Mouse (Mus musculus) heart, embryonic 13.5 days (tissue): ENCODE measurements around the gene Slc39a3. TPM values are rescaled to one million over a fixed set of nuclear protein-coding genes. Genes with fewer than 3 reads are reported as not detected.
A peak's percentile ranks its signal among the peaks of the same experiment; 100 is the strongest.

ENCODE experiments used
- ATAC-seq: fragments of 200-750 bp; cut with Nextera tagmentation; 2 replicates; pipeline ENCODE4 v1.8.0; 2017; ENCODE audit warnings: moderate TSS enrichment; ENCODE audit not compliant: insufficient number of reproducible peaks, low FRiP score, low TSS enrichment; ENCODE audit errors: extremely low read depth
- H3K27ac ChIP-seq: fragments of 300-500 bp; sonication (generic); replicated peaks from 2 replicates; pipeline ENCODE4 v1.5.1; 2015; ENCODE audit warnings: moderate library complexity, mild to moderate bottlenecking, inconsistent platforms
- H3K27me3 ChIP-seq: fragments of 300-500 bp; sonication (generic); replicated peaks from 2 replicates; pipeline ENCODE4 v1.6.1; 2015; ENCODE audit warnings: mild to moderate bottlenecking, inconsistent platforms
- H3K36me3 ChIP-seq: fragments of 300-500 bp; sonication (generic); 2 replicates; pipeline ENCODE4 v1.6.1; 2015; ENCODE audit warnings: mild to moderate bottlenecking, inconsistent platforms
- H3K4me1 ChIP-seq: fragments of 300-500 bp; sonication (generic); 2 replicates; pipeline ENCODE4 v1.6.1; 2015; ENCODE audit warnings: inconsistent platforms
- H3K4me2 ChIP-seq: fragments of 300-500 bp; sonication (generic); 2 replicates; pipeline ENCODE4 v1.6.1; 2015; ENCODE audit warnings: inconsistent platforms, mild to moderate bottlenecking, moderate library complexity
- H3K4me3 ChIP-seq: fragments of 300-500 bp; sonication (generic); 2 replicates; pipeline ENCODE4 v1.5.1; 2015; ENCODE audit warnings: moderate library complexity, mild to moderate bottlenecking, inconsistent platforms
- H3K9ac ChIP-seq: fragments of 300-500 bp; sonication (generic); 2 replicates; pipeline ENCODE4 v1.6.1; 2015; ENCODE audit warnings: inconsistent platforms, mild to moderate bottlenecking, moderate library complexity
- H3K9me3 ChIP-seq: fragments of 300-500 bp; sonication (generic); 2 replicates; pipeline ENCODE4 v1.6.1; 2016; ENCODE audit warnings: inconsistent platforms
- WGBS: fragments of 180-500 bp; shearing (Covaris S2); methylation state at CpG from one replicate; pipeline ENCODE4 v1.1.7; 2015; ENCODE audit warnings: mixed read lengths; 5-methylcytosine and 5-hydroxymethylcytosine counted together
- polyA plus RNA-seq: library from polyadenylated mRNA; unstranded; fragments of >200 nt; fragmentation: Nextera tagmentation; extraction: Ambion mirVana; gene quantifications from 2 replicates; pipeline ENCODE4 v1.2.1, GENCODE M21; 2015

Gene Slc39a3
- polyA plus RNA-seq, 1 experiment from 2014 or later, result 8.2 TPM

GRCm38 (mm10) chr10:81041458-81042175, 4.4 kb upstream of the Slc39a3 start:
- Histone ChIP-seq H3K4me3 (no peak overlapping the region), H3K4me1 (peaks cover 2% of the 10 kb centered on the region; the same call in 1 of the 2 replicates), H3K9ac (no peak overlapping the region), H3K27me3 (no peaks in the 10 kb centered on the region), H3K9me3 (no peaks in the 10 kb centered on the region), H3K36me3 (peaks cover 42% of the 10 kb centered on the region), H3K4me2 (no peak overlapping the region), H3K27ac (no peak overlapping the region)
- WGBS, result 30% methylated on average over 13 of the region's 13 CpGs
- no peak for ATAC-seq

- ATAC-seq, result no peak
- Histone ChIP-seq H3K4me1 (peaks cover 2% of the 10 kb centered on the region; the same call in 1 of the 2 replicates), H3K27ac (no peak overlapping the region), H3K4me2 (no peak overlapping the region), H3K36me3 (peaks cover 18% of the 10 kb centered on the region; the same call in 1 of the 2 replicates), H3K4me3 (no peak overlapping the region), H3K9me3 (no peaks in the 10 kb centered on the region), H3K9ac (no peak overlapping the region), H3K27me3 (no peaks in the 10 kb centered on the region)
- WGBS, result 75% methylated on average over 7 of the region's 7 CpGs
Observed at GRCm38 (mm10) chr10:81036251-81036650, 975 bp downstream of the Slc39a3 start.

- 75% methylated on average over 10 of the region's 10 CpGs for WGBS
- no peaks in the 10 kb centered on the region for H3K9me3 ChIP-seq
- no peak overlapping the region for H3K4me2 ChIP-seq
- peaks cover 2% of the 10 kb centered on the region; the same call in 1 of the 2 replicates for H3K4me1 ChIP-seq
- H3K9ac ChIP-seq, result no peak overlapping the region
- no peaks in the 10 kb centered on the region for H3K27me3 ChIP-seq
- H3K36me3 ChIP-seq, result peaks cover 34% of the 10 kb centered on the region
- ATAC-seq, result no peak
- no peak overlapping the region for H3K4me3 ChIP-seq
- H3K27ac ChIP-seq, result no peak overlapping the region
Observed at GRCm38 (mm10) chr10:81033586-81033985, 3.6 kb downstream of the Slc39a3 start.

GRCm38 (mm10) chr10:81029031-81029430, 8.2 kb downstream of the Slc39a3 start:
- WGBS, result 59% methylated on average over 10 of the region's 10 CpGs
- no peak overlapping the region for H3K4me3 ChIP-seq
- no peak for ATAC-seq

GRCm38 (mm10) chr10:81028219-81028618, 9.0 kb downstream of the Slc39a3 start:
- H3K27me3 ChIP-seq, result peaks cover 36% of the 10 kb centered on the region
- peaks cover 30% of the 10 kb centered on the region for H3K36me3 ChIP-seq
- no peak overlapping the region for H3K9ac ChIP-seq
- no peak overlapping the region for H3K27ac ChIP-seq
- H3K9me3 ChIP-seq, result no peaks in the 10 kb centered on the region
- H3K4me2 ChIP-seq, result no peak overlapping the region
- no peak overlapping the region for H3K4me3 ChIP-seq
- no peak for ATAC-seq
- H3K4me1 ChIP-seq, result peaks cover 13% of the 10 kb centered on the region

More at GRCm38 (mm10) chr10:81029031-81029430, 8.2 kb downstream of the Slc39a3 start:
- no peak overlapping the region for H3K27ac ChIP-seq
- peaks cover 28% of the 10 kb centered on the region for H3K27me3 ChIP-seq
- peaks cover 13% of the 10 kb centered on the region for H3K4me1 ChIP-seq
- no peak overlapping the region for H3K9ac ChIP-seq
- peaks cover 34% of the 10 kb centered on the region for H3K36me3 ChIP-seq
- no peaks in the 10 kb centered on the region for H3K9me3 ChIP-seq
- no peak overlapping the region for H3K4me2 ChIP-seq

- Histone ChIP-seq H3K27me3 (peaks cover 45% of the 10 kb centered on the region), H3K9ac (peak overlapping the region; percentile 40; the same call in 1 of the 2 replicates), H3K4me2 (no peak overlapping the region), H3K27ac (peak overlapping the region; percentile 20; the same call in 1 of the 2 replicates), H3K4me3 (no peak overlapping the region), H3K36me3 (peaks cover 22% of the 10 kb centered on the region), H3K9me3 (no peaks in the 10 kb centered on the region), H3K4me1 (peaks cover 13% of the 10 kb centered on the region)
- ATAC-seq, result no peak
- 33% methylated on average over 4 of the region's 4 CpGs for WGBS
Observed at GRCm38 (mm10) chr10:81027331-81027730, 9.9 kb downstream of the Slc39a3 start.

GRCm38 (mm10) chr10:81026857-81027256, 10.4 kb downstream of the Slc39a3 start:
- no peak overlapping the region for H3K4me2 ChIP-seq
- H3K4me1 ChIP-seq, result peaks cover 17% of the 10 kb centered on the region
- H3K9ac ChIP-seq, result peak overlapping the region; percentile 40; the same call in 1 of the 2 replicates
- H3K9me3 ChIP-seq, result no peaks in the 10 kb centered on the region
- H3K36me3 ChIP-seq, result peaks cover 20% of the 10 kb centered on the region
- H3K27ac ChIP-seq, result no peak overlapping the region
- H3K4me3 ChIP-seq, result no peak overlapping the region
- WGBS, result 91% methylated on average over 5 of the region's 5 CpGs
- no peak for ATAC-seq
- peaks cover 50% of the 10 kb centered on the region for H3K27me3 ChIP-seq

- Histone ChIP-seq H3K4me1 (peaks cover 18% of the 10 kb centered on the region), H3K4me2 (peak within 1 kb of the TSS; percentile 57), H3K27ac (no peak within 1 kb of the TSS), H3K9ac (no peak within 1 kb of the TSS), H3K27me3 (peaks cover 59% of the 10 kb centered on the region), H3K9me3 (no peaks in the 10 kb centered on the region), H3K4me3 (peak within 1 kb of the TSS; percentile 36), H3K36me3 (peaks cover 11% of the 10 kb centered on the region)
- no peak for ATAC-seq
- 44% methylated on average over 12 of the region's 12 CpGs for WGBS
Observed at GRCm38 (mm10) chr10:81025639-81026275, 11.5 kb downstream of the Slc39a3 start, which contains the start of gene Diras1. Diras1 (minus strand) TSS chr10:81025662.

- Histone ChIP-seq H3K9me3 (no peaks in the 10 kb centered on the region), H3K9ac (no peak overlapping the region), H3K4me3 (peak overlapping the region; percentile 36), H3K4me1 (peaks cover 18% of the 10 kb centered on the region), H3K4me2 (peak overlapping the region; percentile 57), H3K36me3 (peaks cover 5% of the 10 kb centered on the region; the same call in 1 of the 2 replicates), H3K27me3 (peaks cover 62% of the 10 kb centered on the region), H3K27ac (no peak overlapping the region)
- no peak for ATAC-seq
- 3% methylated on average over 27 of the region's 43 CpGs for WGBS
Observed at GRCm38 (mm10) chr10:81025047-81025621, 12.1 kb downstream of the Slc39a3 start.

- ATAC-seq, result no peak
Observed at GRCm38 (mm10) chr10:81024346-81024937, 12.8 kb downstream of the Slc39a3 start.

GRCm38 (mm10) chr10:81022744-81023143, 14.5 kb downstream of the Slc39a3 start:
- WGBS, result 57% methylated on average over 8 of the region's 8 CpGs
- no peak for ATAC-seq
- Histone ChIP-seq H3K27ac (no peak overlapping the region), H3K9me3 (no peaks in the 10 kb centered on the region), H3K9ac (no peak overlapping the region), H3K4me3 (no peak overlapping the region), H3K4me2 (no peak overlapping the region), H3K4me1 (peaks cover 18% of the 10 kb centered on the region), H3K36me3 (no peaks in the 10 kb centered on the region), H3K27me3 (peaks cover 62% of the 10 kb centered on the region)

More at GRCm38 (mm10) chr10:81024346-81024937, 12.8 kb downstream of the Slc39a3 start:
- Histone ChIP-seq H3K4me2 (no peak overlapping the region), H3K4me3 (no peak overlapping the region), H3K36me3 (no peaks in the 10 kb centered on the region), H3K4me1 (peaks cover 18% of the 10 kb centered on the region), H3K27ac (no peak overlapping the region), H3K9ac (no peak overlapping the region), H3K27me3 (peaks cover 62% of the 10 kb centered on the region), H3K9me3 (no peaks in the 10 kb centered on the region)
- WGBS, result 68% methylated on average over 5 of the region's 5 CpGs
